Mouse (Mus musculus) stomach, postnatal 0 days (tissue): Measurements from ENCODE around the gene Slc16a4.

Experiments
- CTCF ChIP-seq: IDR thresholded peaks from 2 replicates; pipeline ENCODE4 v1.5.1; 2016; ENCODE audit warnings: antibody characterized with exemption, low read depth, mild to moderate bottlenecking, moderate library complexity
- EP300 ChIP-seq: optimal IDR thresholded peaks from 2 replicates; pipeline ENCODE3; 2016; ENCODE audit warnings: antibody characterized with exemption

DNA sequence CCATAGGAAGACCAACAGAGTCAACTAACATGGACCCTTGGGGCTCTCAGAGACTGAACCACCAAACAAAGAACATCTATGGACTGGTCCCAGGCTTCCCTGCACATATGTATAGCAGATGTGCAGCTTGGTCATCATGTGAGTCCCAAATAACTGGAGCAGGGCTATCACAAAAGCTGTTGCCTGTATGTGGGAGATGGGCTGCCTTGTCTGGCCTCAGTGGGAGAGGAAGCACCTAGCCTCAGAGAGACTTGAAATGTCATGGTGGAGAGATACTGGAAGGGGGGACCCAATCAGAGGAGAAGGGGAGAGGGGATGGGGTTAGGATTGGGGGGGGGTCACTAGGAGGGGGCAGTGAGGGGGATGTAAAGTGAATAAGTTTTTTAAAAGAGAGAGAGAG lies 3.7 kb upstream of the Slc16a4 start:
- TF ChIP-seq EP300: no peak
- no peak for TF ChIP-seq CTCF
